Mouse (Mus musculus) lung, embryonic 15.5 days (tissue): ENCODE results near the gene Creb5. TPM values are rescaled to one million over a fixed set of nuclear protein-coding genes. Genes with fewer than 3 reads are reported as not detected.

Experiments used
- ATAC-seq: fragments of 200-750 bp; cut with Nextera tagmentation; 2 replicates; pipeline ENCODE4 v1.8.0; 2017; ENCODE audit warnings: moderate number of reproducible peaks, borderline replicate concordance; ENCODE audit not compliant: low FRiP score, low TSS enrichment; ENCODE audit errors: extremely low read depth
- H3K27ac ChIP-seq: fragments of 300-500 bp; sonication (generic); 2 replicates; pipeline ENCODE4 v1.5.1; 2015; ENCODE audit warnings: moderate library complexity, mild to moderate bottlenecking, inconsistent platforms
- H3K27me3 ChIP-seq: fragments of 300-500 bp; sonication (generic); 2 replicates; pipeline ENCODE4 v1.6.1; 2015; ENCODE audit warnings: inconsistent platforms
- H3K36me3 ChIP-seq: fragments of 300-500 bp; sonication (generic); 2 replicates; pipeline ENCODE4 v1.6.1; 2015; ENCODE audit warnings: inconsistent platforms
- H3K4me1 ChIP-seq: fragments of 300-500 bp; sonication (generic); 2 replicates; pipeline ENCODE4 v1.6.1; 2015; ENCODE audit warnings: inconsistent platforms
- H3K4me2 ChIP-seq: fragments of 300-500 bp; sonication (generic); 2 replicates; pipeline ENCODE4 v1.6.1; 2015; ENCODE audit warnings: inconsistent platforms, mild to moderate bottlenecking, moderate library complexity
- H3K4me3 ChIP-seq: fragments of 300-500 bp; sonication (generic); 2 replicates; pipeline ENCODE4 v1.5.1; 2015; ENCODE audit warnings: mild to moderate bottlenecking, inconsistent platforms
- H3K9ac ChIP-seq: fragments of 300-500 bp; sonication (generic); 2 replicates; pipeline ENCODE4 v1.6.1; 2015; ENCODE audit warnings: inconsistent platforms
- H3K9me3 ChIP-seq: fragments of 300-500 bp; sonication (generic); 2 replicates; pipeline ENCODE4 v1.6.1; 2016; ENCODE audit warnings: inconsistent platforms
- WGBS: fragments of 180-500 bp; shearing (Covaris S2); methylation state at CpG from one replicate; pipeline ENCODE4 v1.1.7; 2015; 5-methylcytosine and 5-hydroxymethylcytosine counted together
- polyA plus RNA-seq: library from polyadenylated mRNA; unstranded; fragments of >200 nt; fragmentation: Nextera tagmentation; extraction: Ambion mirVana; gene quantifications from 2 replicates; pipeline ENCODE4 v1.2.1, GENCODE M21; 2015

The Creb5 gene
- polyA plus RNA-seq, 1 experiment from 2014 or later = 5.8 TPM

DNA sequence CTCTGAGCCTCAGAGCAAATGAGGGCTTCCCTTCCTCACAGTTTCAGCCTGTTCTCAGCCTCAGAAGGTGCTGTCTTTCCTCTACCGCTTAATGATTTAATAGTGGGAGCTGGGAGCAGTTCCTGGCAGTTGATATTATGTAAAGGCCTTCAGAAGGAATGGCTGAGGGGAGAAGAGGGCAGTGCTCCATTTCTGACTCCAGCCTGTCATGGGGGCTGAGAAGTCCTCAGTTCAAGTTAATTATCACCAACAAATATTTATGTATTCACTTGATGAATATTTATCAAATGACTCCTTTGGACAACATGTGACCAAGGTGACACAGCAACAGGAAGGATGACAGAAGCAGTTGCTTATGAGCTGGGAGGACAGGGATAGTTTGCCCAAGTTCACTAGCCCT is 214.2 kb downstream of the Creb5 start:
- H3K27ac ChIP-seq = no peak overlapping the region
- no peaks in the 10 kb centered on the region for H3K36me3 ChIP-seq
- WGBS = 70% methylated on average over 1 of the region's 1 CpGs
- no peak overlapping the region for H3K4me2 ChIP-seq
- H3K9me3 ChIP-seq = no peaks in the 10 kb centered on the region
- H3K9ac ChIP-seq = no peak overlapping the region
- H3K27me3 ChIP-seq = no peaks in the 10 kb centered on the region
- no peak for ATAC-seq
- no peak overlapping the region for H3K4me3 ChIP-seq
- H3K4me1 ChIP-seq = peaks cover 4% of the 10 kb centered on the region; the same call in 1 of the 2 replicates

DNA sequence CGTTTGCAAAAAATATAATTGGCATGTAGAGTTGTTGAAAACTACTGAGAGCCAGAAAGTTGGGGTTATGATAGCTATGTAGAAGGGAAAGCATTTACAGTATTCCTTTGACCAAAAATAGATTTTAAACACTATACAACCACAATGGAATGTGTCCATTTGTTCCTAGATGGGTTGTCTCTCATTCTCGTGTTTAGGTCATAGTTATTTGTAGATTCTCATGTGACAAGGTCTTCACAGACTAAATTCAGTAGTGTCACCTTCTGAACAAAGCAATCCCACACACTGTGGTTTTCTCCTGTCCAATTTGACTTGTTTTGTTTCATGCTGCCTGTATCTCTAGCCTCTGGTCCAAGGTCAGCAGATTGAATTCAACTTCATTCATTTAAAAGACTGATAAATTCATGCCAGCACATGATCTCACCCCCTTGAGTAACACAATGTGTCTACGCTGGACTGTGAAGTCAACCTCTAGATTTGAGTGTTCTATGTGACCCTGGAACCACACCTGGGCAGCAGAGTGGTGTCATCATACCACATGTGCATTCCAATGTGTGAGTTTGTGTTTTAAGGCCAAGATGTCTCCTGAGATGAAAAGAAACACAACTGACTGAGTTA is 220.0 kb downstream of the Creb5 start:
- no peaks in the 10 kb centered on the region for H3K27me3 ChIP-seq
- no peak overlapping the region for H3K27ac ChIP-seq
- H3K36me3 ChIP-seq = no peaks in the 10 kb centered on the region
- no peak overlapping the region for H3K4me3 ChIP-seq
- 75% methylated on average over 3 of the region's 3 CpGs for WGBS
- H3K4me2 ChIP-seq = no peak overlapping the region
- H3K4me1 ChIP-seq = no peaks in the 10 kb centered on the region
- ATAC-seq = no peak
- H3K9me3 ChIP-seq = no peaks in the 10 kb centered on the region
- no peak overlapping the region for H3K9ac ChIP-seq

DNA sequence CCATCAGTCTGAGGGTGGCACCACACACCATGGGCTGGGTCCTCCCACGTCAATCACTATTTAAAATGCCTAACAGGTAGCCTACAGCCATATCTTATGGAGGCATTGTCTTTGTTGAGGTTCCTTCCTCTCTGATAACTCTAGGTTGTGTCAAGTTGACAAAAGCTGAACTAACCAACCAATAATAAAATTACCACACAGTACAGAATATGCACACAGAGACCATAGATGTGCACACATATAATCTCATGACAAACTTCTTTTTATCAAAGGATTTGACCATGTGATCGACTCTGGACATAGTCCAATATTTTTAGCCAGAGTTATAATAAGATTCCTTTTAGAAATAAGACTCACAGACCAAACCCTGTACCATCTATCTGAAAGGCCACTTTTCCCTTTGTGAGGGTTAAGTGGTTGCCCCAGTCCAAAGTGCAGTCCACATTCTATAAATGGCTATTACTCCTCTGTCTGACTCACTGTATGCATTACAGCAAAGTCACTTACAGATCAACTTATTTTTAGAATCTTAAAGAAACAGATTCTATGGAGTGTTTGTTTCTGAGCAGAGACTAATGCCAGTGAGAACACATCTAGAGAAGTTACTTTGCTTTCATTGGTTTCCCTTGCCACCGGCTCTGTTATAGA is 221.9 kb downstream of the Creb5 start:
- ATAC-seq = no peak
- no peaks in the 10 kb centered on the region for H3K36me3 ChIP-seq
- H3K4me2 ChIP-seq = no peak overlapping the region
- no peak overlapping the region for H3K27ac ChIP-seq
- H3K9ac ChIP-seq = no peak overlapping the region
- WGBS = 87% methylated on average over 3 of the region's 3 CpGs
- H3K4me3 ChIP-seq = no peak overlapping the region
- H3K9me3 ChIP-seq = no peaks in the 10 kb centered on the region
- no peaks in the 10 kb centered on the region for H3K27me3 ChIP-seq
- no peaks in the 10 kb centered on the region for H3K4me1 ChIP-seq

DNA sequence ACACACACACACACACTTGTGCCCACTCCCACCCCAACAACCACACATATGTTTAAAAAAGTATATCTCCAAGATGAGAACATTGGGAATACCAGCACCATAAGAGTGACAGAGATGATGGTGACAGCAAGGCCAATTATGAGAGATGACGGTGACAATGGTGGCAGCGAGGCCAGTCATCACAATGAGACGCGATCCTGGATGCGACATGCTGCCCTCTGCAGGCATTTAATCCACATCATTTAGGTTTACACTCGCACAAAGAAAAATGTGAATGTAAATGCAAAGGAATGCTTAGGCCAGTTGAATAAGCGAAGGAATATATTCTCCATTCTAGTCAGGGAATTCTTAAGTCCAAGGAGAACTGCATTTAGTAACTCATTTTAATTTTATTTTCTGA is 222.9 kb downstream of the Creb5 start:
- WGBS = 55% methylated on average over 7 of the region's 7 CpGs

GRCm38 (mm10) chr6:53512226-53512625 is 225.2 kb downstream of the Creb5 start:
- Histone ChIP-seq H3K4me3 (no peak overlapping the region), H3K27ac (no peak overlapping the region), H3K27me3 (no peaks in the 10 kb centered on the region), H3K36me3 (no peaks in the 10 kb centered on the region), H3K9ac (no peak overlapping the region), H3K9me3 (no peaks in the 10 kb centered on the region), H3K4me1 (no peaks in the 10 kb centered on the region), H3K4me2 (no peak overlapping the region)
- ATAC-seq = no peak
- 74% methylated on average over 8 of the region's 8 CpGs for WGBS

More for the DNA sequence above, 222.9 kb downstream of the Creb5 start:
- Histone ChIP-seq H3K27ac (no peak overlapping the region), H3K27me3 (no peaks in the 10 kb centered on the region), H3K9me3 (no peaks in the 10 kb centered on the region), H3K9ac (no peak overlapping the region), H3K4me1 (no peaks in the 10 kb centered on the region), H3K36me3 (no peaks in the 10 kb centered on the region), H3K4me3 (no peak overlapping the region), H3K4me2 (no peak overlapping the region)
- ATAC-seq = no peak

- Histone ChIP-seq H3K9ac (no peak overlapping the region), H3K36me3 (no peaks in the 10 kb centered on the region), H3K27ac (no peak overlapping the region), H3K27me3 (no peaks in the 10 kb centered on the region), H3K4me2 (no peak overlapping the region), H3K4me1 (no peaks in the 10 kb centered on the region), H3K9me3 (no peaks in the 10 kb centered on the region), H3K4me3 (no peak overlapping the region)
- no peak for ATAC-seq
- 93% methylated on average over 2 of the region's 2 CpGs for WGBS
These were observed 226.3 kb downstream of the Creb5 start for GRCm38 (mm10) chr6:53513380-53513779.

GRCm38 (mm10) chr6:53514862-53515261 is 227.8 kb downstream of the Creb5 start:
- Histone ChIP-seq H3K9me3 (no peaks in the 10 kb centered on the region), H3K4me1 (no peaks in the 10 kb centered on the region), H3K4me3 (no peak overlapping the region), H3K36me3 (no peaks in the 10 kb centered on the region), H3K9ac (no peak overlapping the region), H3K27ac (no peak overlapping the region), H3K27me3 (no peaks in the 10 kb centered on the region), H3K4me2 (no peak overlapping the region)
- WGBS = 41% methylated on average over 1 of the region's 1 CpGs
- ATAC-seq = no peak

DNA sequence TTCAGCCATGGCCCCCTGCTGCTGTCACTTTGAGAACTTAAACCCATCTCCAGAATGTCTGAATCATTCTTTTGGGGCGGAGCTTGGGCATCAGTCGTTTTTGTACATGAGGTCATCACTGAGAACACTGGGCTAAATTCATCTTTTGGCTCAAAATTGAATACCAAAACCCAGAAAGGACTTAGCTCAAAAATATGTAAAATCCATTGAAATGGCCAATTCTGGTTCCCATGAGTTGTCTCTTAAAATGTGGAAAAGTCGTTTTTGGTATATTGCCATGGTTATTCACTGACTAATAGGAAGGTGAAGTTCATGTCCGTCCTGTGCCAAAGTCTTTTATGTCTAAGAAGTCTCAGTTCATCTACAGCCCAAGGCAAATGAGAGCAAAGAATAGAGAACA is 228.5 kb downstream of the Creb5 start:
- no peaks in the 10 kb centered on the region for H3K27me3 ChIP-seq

DNA sequence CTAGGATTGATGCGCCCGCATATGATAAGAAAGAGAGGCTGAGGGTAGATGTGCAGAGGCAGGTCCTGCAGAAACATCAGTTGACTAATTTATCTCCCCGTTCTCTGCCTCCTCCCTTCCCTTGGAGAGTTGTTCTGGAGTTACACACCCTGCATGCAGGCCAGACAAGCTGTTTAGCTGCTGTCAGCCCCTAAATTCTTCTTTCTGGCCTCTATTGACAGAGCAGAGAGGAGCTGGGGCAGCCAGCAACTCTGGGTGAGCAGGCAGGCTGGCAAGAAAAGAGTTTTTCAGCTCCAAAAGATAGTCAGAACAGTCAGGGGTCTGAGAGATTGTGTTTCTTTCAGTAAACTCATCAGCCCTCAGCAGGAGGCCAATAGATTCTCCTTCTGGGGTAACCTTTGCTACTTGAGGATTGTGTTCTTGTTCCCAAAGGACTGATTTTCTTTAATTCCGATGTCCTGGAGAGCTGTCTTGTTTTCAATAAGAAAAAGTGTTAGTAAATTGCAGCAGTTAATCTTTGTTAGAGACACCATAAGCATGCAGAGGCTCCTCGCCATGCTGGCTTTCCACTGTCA is 230.4 kb downstream of the Creb5 start:
- no peaks in the 10 kb centered on the region for H3K9me3 ChIP-seq
- no peak for ATAC-seq
- no peak overlapping the region for H3K27ac ChIP-seq
- no peak overlapping the region for H3K9ac ChIP-seq
- H3K4me1 ChIP-seq = no peaks in the 10 kb centered on the region
- H3K27me3 ChIP-seq = no peaks in the 10 kb centered on the region
- no peak overlapping the region for H3K4me3 ChIP-seq
- H3K4me2 ChIP-seq = no peak overlapping the region
- 54% methylated on average over 5 of the region's 5 CpGs for WGBS
- H3K36me3 ChIP-seq = no peaks in the 10 kb centered on the region

More for the DNA sequence above, 228.5 kb downstream of the Creb5 start:
- Histone ChIP-seq H3K36me3 (no peaks in the 10 kb centered on the region), H3K4me1 (no peaks in the 10 kb centered on the region), H3K9me3 (no peaks in the 10 kb centered on the region), H3K27ac (no peak overlapping the region), H3K4me3 (no peak overlapping the region), H3K9ac (no peak overlapping the region), H3K4me2 (no peak overlapping the region)
- 79% methylated on average over 4 of the region's 4 CpGs for WGBS
- ATAC-seq = no peak

DNA sequence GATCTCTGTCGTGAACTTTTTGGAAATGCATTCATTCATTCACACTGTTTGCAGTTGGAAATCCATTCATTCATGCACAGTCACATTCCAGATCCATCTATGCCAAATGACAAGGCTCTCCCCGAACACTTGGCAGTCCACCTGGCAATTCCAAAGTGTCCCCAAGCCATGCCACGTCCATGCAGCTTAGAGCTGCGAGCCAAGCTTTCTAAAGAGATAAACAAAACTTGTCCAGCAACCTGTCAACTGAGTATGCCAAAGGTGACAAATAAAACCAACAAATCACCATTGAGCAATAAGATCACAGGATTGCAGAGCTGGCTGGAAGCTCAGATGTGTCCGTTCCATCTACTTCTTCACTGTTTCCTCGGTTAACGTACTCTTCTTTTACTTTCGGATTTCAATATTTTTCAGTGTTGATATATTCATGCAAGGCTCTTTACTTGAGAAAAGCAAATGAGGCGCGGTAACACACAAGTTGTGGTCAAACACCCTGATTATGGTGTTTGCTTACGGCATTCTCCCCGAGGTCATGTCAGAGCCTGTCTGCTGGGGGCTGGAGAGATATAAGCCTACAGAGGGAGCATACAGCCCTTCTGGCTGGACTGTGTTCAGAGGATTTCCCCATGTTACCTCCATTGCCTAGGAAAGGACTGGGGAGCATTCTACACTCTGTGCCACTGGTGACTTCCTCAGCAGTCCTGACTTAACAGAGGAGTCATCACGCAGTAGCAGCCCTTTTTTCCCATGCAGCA is 236.8 kb downstream of the Creb5 start:
- Histone ChIP-seq H3K4me1 (no peaks in the 10 kb centered on the region), H3K27me3 (no peaks in the 10 kb centered on the region), H3K36me3 (no peaks in the 10 kb centered on the region), H3K9me3 (no peaks in the 10 kb centered on the region), H3K4me2 (no peak overlapping the region), H3K9ac (no peak overlapping the region), H3K27ac (no peak overlapping the region), H3K4me3 (no peak overlapping the region)
- no peak for ATAC-seq
- WGBS = 77% methylated on average over 13 of the region's 13 CpGs

GRCm38 (mm10) chr6:53526460-53526859 is 239.4 kb downstream of the Creb5 start:
- Histone ChIP-seq H3K4me2 (no peak overlapping the region), H3K27ac (no peak overlapping the region), H3K27me3 (no peaks in the 10 kb centered on the region), H3K4me3 (no peak overlapping the region), H3K36me3 (no peaks in the 10 kb centered on the region), H3K4me1 (no peaks in the 10 kb centered on the region), H3K9me3 (no peaks in the 10 kb centered on the region), H3K9ac (no peak overlapping the region)
- ATAC-seq = no peak
- 82% methylated on average over 1 of the region's 1 CpGs for WGBS

DNA sequence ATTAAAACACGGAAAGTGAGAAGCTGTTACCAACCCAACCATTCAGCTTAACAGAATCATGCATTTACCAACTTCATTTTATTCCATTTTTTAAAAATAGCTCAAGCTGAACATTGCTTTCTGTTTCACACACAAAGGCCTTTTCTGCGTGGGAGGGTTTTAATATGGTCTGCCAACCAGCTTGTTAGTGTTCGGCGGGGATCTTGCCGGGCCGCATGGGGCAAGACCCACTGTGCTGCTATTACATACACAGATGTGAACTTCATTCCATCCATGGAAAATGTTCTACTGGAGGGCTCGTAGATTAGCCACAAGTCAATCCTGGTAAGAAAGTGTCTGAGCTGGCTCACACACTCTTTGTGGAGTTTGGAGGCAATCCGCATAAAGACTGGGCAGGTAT is 243.7 kb downstream of the Creb5 start:
- ATAC-seq = no peak
- no peak overlapping the region for H3K27ac ChIP-seq
- H3K27me3 ChIP-seq = no peaks in the 10 kb centered on the region
- no peak overlapping the region for H3K4me3 ChIP-seq
- H3K4me2 ChIP-seq = no peak overlapping the region
- H3K36me3 ChIP-seq = no peaks in the 10 kb centered on the region
- H3K9me3 ChIP-seq = no peaks in the 10 kb centered on the region
- WGBS = 84% methylated on average over 8 of the region's 8 CpGs
- H3K4me1 ChIP-seq = no peaks in the 10 kb centered on the region
- no peak overlapping the region for H3K9ac ChIP-seq
